Mouse (Mus musculus) heart, adult 11 months (tissue): ENCODE measurements around the gene Ubac2.
A peak's percentile ranks its signal among the peaks of the same experiment; 100 is the strongest.

Experiments used
- DNase-seq: peaks from one replicate; pipeline ENCODE4 v3.0.0; 2022

Ubac2 gene

GRCm38 (mm10) chr14:121878176-121878858 lies at the start of gene Ubac2:
Gene Ubac2 (plus strand): TSS chr14:121878620.
- DNase-seq, result peak; percentile 100

GRCm38 (mm10) chr14:121829816-121830442 lies 48.5 kb upstream of the Ubac2 start:
- DNase-seq, result peak; percentile 63

- peak; percentile 25 for DNase-seq
Measured at GRCm38 (mm10) chr14:121833001-121833520, 45.4 kb upstream of the Ubac2 start.

- DNase-seq, result peak; percentile 61
Measured at GRCm38 (mm10) chr14:121838161-121838560, 40.3 kb upstream of the Ubac2 start.

GRCm38 (mm10) chr14:121840217-121840616 lies 38.2 kb upstream of the Ubac2 start:
- peak; percentile 31 for DNase-seq

GRCm38 (mm10) chr14:121844486-121844885 lies 33.9 kb upstream of the Ubac2 start:
- DNase-seq, result peak; percentile 72

GRCm38 (mm10) chr14:121851231-121851630 lies 27.2 kb upstream of the Ubac2 start:
- DNase-seq, result no peak

GRCm38 (mm10) chr14:121852531-121852930 lies 25.9 kb upstream of the Ubac2 start:
- peak; percentile 48 for DNase-seq

- peak; percentile 79 for DNase-seq
Measured at GRCm38 (mm10) chr14:121865162-121865561, 13.3 kb upstream of the Ubac2 start.

GRCm38 (mm10) chr14:121866574-121866973 lies 11.8 kb upstream of the Ubac2 start:
- no peak for DNase-seq

GRCm38 (mm10) chr14:121869111-121869510 lies 9.3 kb upstream of the Ubac2 start:
- DNase-seq, result no peak

GRCm38 (mm10) chr14:121872760-121873159 lies 5.7 kb upstream of the Ubac2 start:
- peak; percentile 59 for DNase-seq

- no peak for DNase-seq
Measured at GRCm38 (mm10) chr14:121873172-121873571, 5.2 kb upstream of the Ubac2 start.

GRCm38 (mm10) chr14:121873646-121874045 lies 4.8 kb upstream of the Ubac2 start:
- peak; percentile 64 for DNase-seq

- peak; percentile 76 for DNase-seq
Measured at GRCm38 (mm10) chr14:121876190-121876589, 2.2 kb upstream of the Ubac2 start.

GRCm38 (mm10) chr14:121876860-121877259 lies 1.6 kb upstream of the Ubac2 start:
- peak; percentile 7 for DNase-seq

GRCm38 (mm10) chr14:121877640-121878039 lies 780 bp upstream of the Ubac2 start:
- no peak for DNase-seq

- DNase-seq, result no peak
Measured at GRCm38 (mm10) chr14:121878859-121879206, 413 bp downstream of the Ubac2 start.

- peak; percentile 87 for DNase-seq
Measured at GRCm38 (mm10) chr14:121879266-121879840, 933 bp downstream of the Ubac2 start.

- no peak for DNase-seq
Measured at GRCm38 (mm10) chr14:121881211-121881610, 2.8 kb downstream of the Ubac2 start.

- DNase-seq, result no peak
Measured at GRCm38 (mm10) chr14:121884150-121884797, 5.9 kb downstream of the Ubac2 start.

GRCm38 (mm10) chr14:121893747-121894146 lies 15.3 kb downstream of the Ubac2 start:
- DNase-seq, result no peak

- no peak for DNase-seq
Measured at GRCm38 (mm10) chr14:121894511-121895135, 16.2 kb downstream of the Ubac2 start.
